Mouse (Mus musculus): Measurements from ENCODE around the gene Bin2. TPM values are rescaled to one million over a fixed set of nuclear protein-coding genes. Genes with fewer than 3 reads are reported as not detected.
"Not testable (repeated sequence)": the region's sequence is repeated elsewhere in the genome, so short reads cannot be mapped to it uniquely, and the experiment has no call there.

The Bin2 gene
- polyA plus RNA-seq, 1 experiment from 2014 or later: 2.0 TPM

- no peak overlapping the region for H3K27ac ChIP-seq (replicated peaks)
- H3K4me2 ChIP-seq (replicated peaks): no peak overlapping the region
- 4% methylated on average over 11 of the region's 11 CpGs for WGBS
- ATAC-seq (replicated peaks): no peak
- no peaks in the 10 kb centered on the region for H3K36me3 ChIP-seq
- H3K4me1 ChIP-seq: no peaks in the 10 kb centered on the region
- no peaks in the 10 kb centered on the region for H3K27me3 ChIP-seq
- H3K4me3 ChIP-seq: no peak overlapping the region
- no peaks in the 10 kb centered on the region for H3K9me3 ChIP-seq
- H3K9ac ChIP-seq (replicated peaks): no peak overlapping the region
These were observed 41.5 kb downstream of the Bin2 start for GRCm38 (mm10) chr15:100627774-100628370.

GRCm38 (mm10) chr15:100627287-100627686, 42.1 kb downstream of the Bin2 start:
- H3K4me1 ChIP-seq: no peaks in the 10 kb centered on the region
- no peaks in the 10 kb centered on the region for H3K36me3 ChIP-seq
- no peak overlapping the region for H3K4me2 ChIP-seq (replicated peaks)
- no peaks in the 10 kb centered on the region for H3K9me3 ChIP-seq
- no peak overlapping the region for H3K27ac ChIP-seq (replicated peaks)
- ATAC-seq (replicated peaks): no peak
- H3K4me3 ChIP-seq: no peak overlapping the region
- no peak overlapping the region for H3K9ac ChIP-seq (replicated peaks)
- WGBS: 18% methylated on average over 10 of the region's 10 CpGs
- no peaks in the 10 kb centered on the region for H3K27me3 ChIP-seq

- ATAC-seq (replicated peaks): no peak
- no peak overlapping the region for H3K4me2 ChIP-seq (replicated peaks)
- H3K9me3 ChIP-seq: no peaks in the 10 kb centered on the region
- H3K27me3 ChIP-seq: no peaks in the 10 kb centered on the region
- WGBS: 88% methylated on average over 3 of the region's 3 CpGs
- no peak overlapping the region for H3K27ac ChIP-seq (replicated peaks)
- H3K9ac ChIP-seq (replicated peaks): no peak overlapping the region
- H3K4me1 ChIP-seq: no peaks in the 10 kb centered on the region
- peaks cover 16% of the 10 kb centered on the region for H3K36me3 ChIP-seq
- no peak overlapping the region for H3K4me3 ChIP-seq
These were observed 44.9 kb downstream of the Bin2 start for GRCm38 (mm10) chr15:100624435-100624834.

- Histone ChIP-seq H3K9me3 (no peaks in the 10 kb centered on the region), H3K4me3 (no peak overlapping the region), H3K27me3 (no peaks in the 10 kb centered on the region), H3K4me2 (replicated peaks) (no peak overlapping the region), H3K36me3 (peaks cover 23% of the 10 kb centered on the region), H3K9ac (replicated peaks) (no peak overlapping the region), H3K4me1 (no peaks in the 10 kb centered on the region), H3K27ac (replicated peaks) (no peak overlapping the region)
- 86% methylated on average over 9 of the region's 9 CpGs for WGBS
- no peak for ATAC-seq (replicated peaks)
These were observed 45.6 kb downstream of the Bin2 start for GRCm38 (mm10) chr15:100623754-100624153.

- no peak overlapping the region for H3K4me2 ChIP-seq (replicated peaks)
- H3K27ac ChIP-seq (replicated peaks): no peak overlapping the region
- H3K4me1 ChIP-seq: no peaks in the 10 kb centered on the region
- H3K9me3 ChIP-seq: no peaks in the 10 kb centered on the region
- H3K4me3 ChIP-seq: no peak overlapping the region
- peaks cover 37% of the 10 kb centered on the region for H3K36me3 ChIP-seq
- H3K9ac ChIP-seq (replicated peaks): no peak overlapping the region
- 84% methylated on average over 7 of the region's 7 CpGs for WGBS
- ATAC-seq (replicated peaks): no peak
- no peaks in the 10 kb centered on the region for H3K27me3 ChIP-seq
These were observed 47.2 kb downstream of the Bin2 start for GRCm38 (mm10) chr15:100622164-100622563.

GRCm38 (mm10) chr15:100621671-100622070, 47.7 kb downstream of the Bin2 start:
- WGBS: 81% methylated on average over 9 of the region's 9 CpGs
- not testable (repeated sequence) for H3K9ac ChIP-seq (replicated peaks); H3K4me2 ChIP-seq (replicated peaks); ATAC-seq (replicated peaks); H3K27me3 ChIP-seq; H3K4me3 ChIP-seq; H3K4me1 ChIP-seq; H3K9me3 ChIP-seq; H3K27ac ChIP-seq (replicated peaks)
- peaks cover 37% of the 10 kb centered on the region for H3K36me3 ChIP-seq

GRCm38 (mm10) chr15:100619200-100619599, 50.2 kb downstream of the Bin2 start:
- H3K4me1 ChIP-seq: peaks cover 13% of the 10 kb centered on the region
- H3K9me3 ChIP-seq: no peaks in the 10 kb centered on the region
- no peaks in the 10 kb centered on the region for H3K27me3 ChIP-seq
- H3K36me3 ChIP-seq: peaks cover 37% of the 10 kb centered on the region
- no peak overlapping the region for H3K4me3 ChIP-seq
- no peak overlapping the region for H3K9ac ChIP-seq (replicated peaks)
- 83% methylated on average over 7 of the region's 7 CpGs for WGBS
- no peak overlapping the region for H3K27ac ChIP-seq (replicated peaks)
- no peak for ATAC-seq (replicated peaks)
- H3K4me2 ChIP-seq (replicated peaks): no peak overlapping the region

GRCm38 (mm10) chr15:100616221-100616620, 53.1 kb downstream of the Bin2 start:
- Histone ChIP-seq H3K9me3 (no peaks in the 10 kb centered on the region), H3K4me2 (replicated peaks) (peak overlapping the region; percentile 86), H3K27me3 (no peaks in the 10 kb centered on the region), H3K4me3 (peak overlapping the region; percentile 93), H3K4me1 (peaks cover 23% of the 10 kb centered on the region), H3K9ac (replicated peaks) (peak overlapping the region; percentile 83), H3K27ac (replicated peaks) (peak overlapping the region; percentile 97), H3K36me3 (peaks cover 37% of the 10 kb centered on the region)
- ATAC-seq (replicated peaks): no peak; the same call in 1 of the 2 replicates
- WGBS: under 1% methylated on average over 19 of the region's 19 CpGs

GRCm38 (mm10) chr15:100615825-100616220, 53.5 kb downstream of the Bin2 start:
- WGBS: under 1% methylated on average over 43 of the region's 43 CpGs
- Histone ChIP-seq H3K9ac (replicated peaks) (peak overlapping the region; percentile 83), H3K27me3 (no peaks in the 10 kb centered on the region), H3K9me3 (no peaks in the 10 kb centered on the region), H3K4me2 (replicated peaks) (peak overlapping the region; percentile 86), H3K36me3 (peaks cover 35% of the 10 kb centered on the region), H3K27ac (replicated peaks) (peak overlapping the region; percentile 97), H3K4me1 (peaks cover 23% of the 10 kb centered on the region), H3K4me3 (peak overlapping the region; percentile 93)
- peak; percentile 85 for ATAC-seq (replicated peaks)

- peak; percentile 87 for ATAC-seq (replicated peaks)
- Histone ChIP-seq H3K4me3 (peak within 1 kb of the TSS; percentile 93), H3K4me2 (replicated peaks) (peak within 1 kb of the TSS; percentile 86), H3K27ac (replicated peaks) (peak within 1 kb of the TSS; percentile 97), H3K9me3 (no peaks in the 10 kb centered on the region), H3K9ac (replicated peaks) (peak within 1 kb of the TSS; percentile 83), H3K27me3 (no peaks in the 10 kb centered on the region), H3K36me3 (peaks cover 29% of the 10 kb centered on the region), H3K4me1 (peaks cover 23% of the 10 kb centered on the region)
- WGBS: under 1% methylated on average over 84 of the region's 99 CpGs
These were observed 54.1 kb downstream of the Bin2 start, which contains the start of gene Dazap2 for GRCm38 (mm10) chr15:100614996-100615824. TSS of gene Dazap2 (plus strand) at chr15:100615349.

- H3K4me3 ChIP-seq: peak overlapping the region; percentile 93
- no peaks in the 10 kb centered on the region for H3K9me3 ChIP-seq
- H3K4me1 ChIP-seq: peaks cover 23% of the 10 kb centered on the region
- ATAC-seq (replicated peaks): peak; percentile 3; the same call in 1 of the 2 replicates
- H3K4me2 ChIP-seq (replicated peaks): peak overlapping the region; percentile 56
- peaks cover 21% of the 10 kb centered on the region for H3K36me3 ChIP-seq
- H3K9ac ChIP-seq (replicated peaks): peak overlapping the region; percentile 83
- peak overlapping the region; percentile 97 for H3K27ac ChIP-seq (replicated peaks)
- WGBS: 12% methylated on average over 43 of the region's 43 CpGs
- H3K27me3 ChIP-seq: no peaks in the 10 kb centered on the region
These were observed 54.9 kb downstream of the Bin2 start for GRCm38 (mm10) chr15:100614218-100614995.

- Histone ChIP-seq H3K9ac (replicated peaks) (no peak overlapping the region), H3K4me2 (replicated peaks) (peak overlapping the region; percentile 41), H3K36me3 (peaks cover 13% of the 10 kb centered on the region), H3K27me3 (no peaks in the 10 kb centered on the region), H3K27ac (replicated peaks) (no peak overlapping the region), H3K9me3 (no peaks in the 10 kb centered on the region), H3K4me3 (peak overlapping the region; percentile 23), H3K4me1 (peaks cover 23% of the 10 kb centered on the region)
- no peak for ATAC-seq (replicated peaks)
- WGBS: 8% methylated on average over 16 of the region's 16 CpGs
These were observed 55.8 kb downstream of the Bin2 start for GRCm38 (mm10) chr15:100613584-100613983.

Data from forebrain, embryonic 15.5 days (tissue).